Mouse (Mus musculus) heart, postnatal 0 days (tissue): ENCODE measurements at regions not wholly inside any gene's neighbourhood (a gene's known extent, or its start where the extent isn't known, plus 50 kb on each side); places are given as distances from the start of the nearest gene placed in this dataset.

Experiments used
- CTCF ChIP-seq: IDR thresholded peaks from 2 replicates; pipeline ENCODE4 v1.5.1; 2016; ENCODE audit warnings: antibody characterized with exemption, control low read depth, low read depth
- EP300 ChIP-seq: IDR thresholded peaks from 2 replicates; pipeline ENCODE4 v1.6.1; 2016; ENCODE audit warnings: antibody characterized with exemption, low read depth

DNA sequence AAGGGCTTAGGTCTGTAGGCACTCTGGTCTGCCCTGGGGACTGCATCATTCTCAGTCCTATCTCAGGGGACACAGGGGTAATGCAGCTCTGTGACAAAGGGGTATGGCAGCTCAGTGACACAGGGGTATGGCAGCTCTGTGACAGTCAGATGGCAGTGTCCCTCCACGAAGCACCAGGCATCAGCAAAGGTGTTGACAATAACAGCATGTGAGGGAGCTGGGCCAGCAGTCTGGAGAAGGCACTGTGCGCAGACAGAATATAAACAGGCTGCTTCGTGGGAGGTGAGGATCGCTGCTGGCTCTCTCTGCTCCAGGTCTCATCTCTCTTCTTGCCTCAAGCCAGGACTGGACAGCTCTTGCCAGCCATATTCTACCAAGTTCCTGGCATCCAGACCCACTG is 57.0 kb upstream of the Cdon start:
- TF ChIP-seq EP300: no peak
- TF ChIP-seq CTCF: peak; percentile 13; the same call in 1 of the 2 replicates
